Mouse (Mus musculus) adrenal gland, postnatal 0 days (tissue): Measurements from ENCODE around the gene Vmn2r15. TPM values are rescaled to one million over a fixed set of nuclear protein-coding genes. Genes with fewer than 3 reads are reported as not detected.

Experiments
- polyA plus RNA-seq: library from polyadenylated mRNA; unstranded; fragments of >200 nt; fragmentation: Nextera tagmentation; extraction: Ambion mirVana; gene quantifications from 2 replicates; pipeline ENCODE4 v1.2.1, GENCODE M21; 2015

Gene Vmn2r15
- polyA plus RNA-seq = not detected in 2 replicates

GRCm38 (mm10) chr5:109297544-109297943 is at the start of gene Vmn2r15:
Vmn2r15 (minus strand) TSS chr5:109297644.

GRCm38 (mm10) chr5:109329862-109330261 is 32.4 kb upstream of the Vmn2r15 start, which contains the start of gene Vmn2r16:
Vmn2r16 (plus strand) TSS chr5:109330162.

Other genes with a start within 250 kb of the Vmn2r15 start
- gene Vmn2r11, start 238.1 kb downstream of the Vmn2r15 start, polyA plus RNA-seq = not detected in 2 replicates
- gene Vmn2r12, start 199.7 kb downstream of the Vmn2r15 start, polyA plus RNA-seq = not detected in 2 replicates
- 0.10 and 0.22 TPM in 2 replicates for gene Vmn2r13, start 105.4 kb downstream of the Vmn2r15 start, polyA plus RNA-seq
- not detected in 2 replicates for gene Vmn2r14, start 72.9 kb downstream of the Vmn2r15 start, polyA plus RNA-seq
- not detected in 2 replicates for gene Vmn2r16, start 32.5 kb upstream of the Vmn2r15 start, polyA plus RNA-seq
- 0.03 TPM in 1 of 2 replicates, not detected in the other for gene Vmn2r17, start 122.0 kb upstream of the Vmn2r15 start, polyA plus RNA-seq